Mouse (Mus musculus) 3T3-L1 (cell line): Measurements from ENCODE around the gene Fermt3.

Experiments
- DNase-seq: peaks from one replicate; pipeline ENCODE4 v3.0.0-alpha.2; 2015; ENCODE audit warnings: low read depth, low spot score

Gene Fermt3

GRCm38 (mm10) chr19:6972247-6972917, 46.9 kb downstream of the Fermt3 start:
- DNase-seq = no peak

- peak; percentile 25 for DNase-seq
Measured at GRCm38 (mm10) chr19:6971644-6972043, 47.6 kb downstream of the Fermt3 start.

GRCm38 (mm10) chr19:6970460-6971085, 48.7 kb downstream of the Fermt3 start:
- peak; percentile 43 for DNase-seq

GRCm38 (mm10) chr19:6969665-6970381, 49.4 kb downstream of the Fermt3 start:
- DNase-seq = peak; percentile 67

GRCm38 (mm10) chr19:6969291-6969664, 50.0 kb downstream of the Fermt3 start:
- peak; percentile 32 for DNase-seq

GRCm38 (mm10) chr19:6968491-6969271, 50.6 kb downstream of the Fermt3 start:
- peak; percentile 60 for DNase-seq

GRCm38 (mm10) chr19:6956461-6956860, 62.8 kb downstream of the Fermt3 start:
- no peak for DNase-seq

- no peak for DNase-seq
Measured at GRCm38 (mm10) chr19:6955424-6955823, 63.8 kb downstream of the Fermt3 start.

GRCm38 (mm10) chr19:6954046-6954445, 65.2 kb downstream of the Fermt3 start:
- DNase-seq = peak; percentile 63

GRCm38 (mm10) chr19:6952712-6953037, 66.6 kb downstream of the Fermt3 start:
- DNase-seq = no peak

- DNase-seq = peak; percentile 89
Measured at GRCm38 (mm10) chr19:6951994-6952711, 67.1 kb downstream of the Fermt3 start.

GRCm38 (mm10) chr19:6951381-6951968, 67.8 kb downstream of the Fermt3 start:
- DNase-seq = peak; percentile 99

- peak; percentile 75 for DNase-seq
Measured at GRCm38 (mm10) chr19:6950613-6951153, 68.6 kb downstream of the Fermt3 start.

- DNase-seq = no peak
Measured at GRCm38 (mm10) chr19:6949951-6950350, 69.3 kb downstream of the Fermt3 start.

- peak; percentile 29 for DNase-seq
Measured at GRCm38 (mm10) chr19:6949532-6949931, 69.7 kb downstream of the Fermt3 start.
